In the genomic region with DNA sequence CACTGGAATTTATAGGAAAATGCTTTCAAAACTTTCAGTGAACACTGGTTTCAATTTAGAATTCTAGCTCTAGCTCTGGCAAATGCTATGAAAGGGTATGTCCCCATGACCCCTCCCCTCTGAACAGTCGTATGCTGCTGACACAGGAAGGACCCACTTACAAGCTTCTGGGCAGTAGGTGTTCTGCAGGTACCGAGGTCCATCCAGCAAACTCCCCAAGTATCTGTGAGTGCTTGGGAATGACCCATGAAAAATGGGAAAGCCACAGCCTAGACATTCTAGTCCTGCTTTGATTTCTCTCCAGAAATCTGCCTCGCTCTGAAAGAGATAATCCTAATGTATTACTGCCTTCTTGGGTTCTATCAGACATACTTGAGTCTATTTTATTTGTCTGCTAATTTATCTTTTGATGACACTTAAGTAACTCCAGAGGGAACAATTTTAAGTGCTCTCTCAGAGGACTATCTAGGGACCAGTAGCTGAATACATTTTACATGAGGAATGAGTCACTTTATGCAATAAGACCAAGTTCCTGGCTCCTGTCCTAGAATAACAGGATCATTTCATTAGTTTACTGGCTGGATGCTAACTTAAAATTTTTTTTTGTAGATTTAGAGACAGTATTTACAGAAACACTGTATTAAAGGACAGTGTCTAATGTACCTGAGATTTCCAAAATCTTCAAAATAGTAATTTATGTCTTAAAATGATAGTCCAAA, we compare ENCODE assay signal across 26 mouse cellular contexts. TPM values are rescaled to one million over a fixed set of nuclear protein-coding genes. Genes with fewer than 3 reads are reported as not detected.
DNase-seq lines count a peak whose midpoint lies in the region; ATAC-seq lines count a peak whose summit lies in the region.
"Had no signal": no experiment of that assay in that cellular context is flagged by ENCODE, and none has a peak within 500 bp of the region (broad histone marks: within the 10 kb centered on the region; RNA-seq: fewer than 3 reads in every experiment).

No protein-coding gene starts in this region.

- 54% methylated on average over 3 of the region's 3 CpGs for WGBS in kidney, embryonic 16.5 days
- WGBS in midbrain, embryonic 11.5 days, result 90% methylated on average over 3 of the region's 3 CpGs
- 89% methylated on average over 3 of the region's 3 CpGs for WGBS in midbrain, embryonic 16.5 days

- H3K4me2 ChIP-seq in kidney, embryonic 16.5 days (replicated peaks; ENCODE audit: low read depth, low read length), result no peak overlapping the region
- H3K4me2 ChIP-seq in midbrain, embryonic 11.5 days, result no peak overlapping the region
- no peak overlapping the region for H3K4me2 ChIP-seq in midbrain, embryonic 16.5 days (ENCODE audit: low read length)
- H3K4me2 ChIP-seq: embryonic facial prominence, embryonic 12.5 days; forebrain, embryonic 13.5 days; hindbrain, embryonic 14.5 days; limb, embryonic 12.5 days; liver, embryonic 13.5 days; neural tube, embryonic 13.5 days had no signal

- DNase-seq in kidney, postnatal 14 days, result peak; percentile 37
- peak; percentile 66 for DNase-seq in midbrain, embryonic 11.5 days (ENCODE audit: low spot score, missing footprints)
- peak; percentile 61 for DNase-seq in NIH3T3 (ENCODE audit: low read depth)
- no peak for DNase-seq in layer of hippocampus, adult 8-10 months (ENCODE audit: low spot score in 2 of 2)
- DNase-seq in layer of hippocampus, adult 9-11 months, result no peak
- DNase-seq: adrenal gland, adult 8-10 months; cerebellum, adult 18-20 months; cerebellum, postnatal 14 days; heart, postnatal 4 days; kidney, adult 8-10 months; kidney, postnatal 4 days; liver, embryonic 13.5 days; lung, postnatal 10 days; midbrain, embryonic 14.5 days; thymus, postnatal 25 days had no signal

- H3K36me3 ChIP-seq in kidney, embryonic 16.5 days (ENCODE audit: insufficient read depth, low read length), result no peaks in the 10 kb centered on the region
- no peaks in the 10 kb centered on the region for H3K36me3 ChIP-seq in midbrain, embryonic 11.5 days (ENCODE audit: control insufficient read depth, insufficient read depth, low read length)
- no peaks in the 10 kb centered on the region for H3K36me3 ChIP-seq in midbrain, embryonic 16.5 days (ENCODE audit: control insufficient read depth, insufficient read depth, low read length)
- H3K36me3 ChIP-seq: embryonic facial prominence, embryonic 12.5 days; heart, embryonic 10.5 days; liver, embryonic 13.5 days; neural tube, embryonic 13.5 days had no signal

- no peak overlapping the region for H3K27ac ChIP-seq in kidney, embryonic 16.5 days (ENCODE audit: low read length)
- no peak overlapping the region for H3K27ac ChIP-seq in midbrain, embryonic 11.5 days (ENCODE audit: low read depth, low read length)
- H3K27ac ChIP-seq in midbrain, embryonic 16.5 days (ENCODE audit: low read length), result no peak overlapping the region
- H3K27ac ChIP-seq: embryonic facial prominence, embryonic 12.5 days; forebrain, embryonic 13.5 days; heart, embryonic 10.5 days; hindbrain, embryonic 14.5 days; limb, embryonic 12.5 days; liver, embryonic 13.5 days; neural tube, embryonic 13.5 days had no signal

- H3K27me3 ChIP-seq in kidney, embryonic 16.5 days (ENCODE audit: insufficient read depth, low read length), result no peaks in the 10 kb centered on the region
- H3K27me3 ChIP-seq in midbrain, embryonic 11.5 days (ENCODE audit: control insufficient read depth, insufficient read depth, low read length), result no peaks in the 10 kb centered on the region
- H3K27me3 ChIP-seq in midbrain, embryonic 16.5 days (ENCODE audit: control insufficient read depth, insufficient read depth, low read depth, low read length), result no peaks in the 10 kb centered on the region
- H3K27me3 ChIP-seq: embryonic facial prominence, embryonic 12.5 days; forebrain, embryonic 13.5 days; limb, embryonic 12.5 days; megakaryocyte, embryonic 14.5 days; neural tube, embryonic 13.5 days had no signal

- no peak overlapping the region for H3K4me3 ChIP-seq in kidney, embryonic 16.5 days (ENCODE audit: low read length)
- H3K4me3 ChIP-seq in midbrain, embryonic 11.5 days (ENCODE audit: low read depth, low read length), result no peak overlapping the region
- no peak overlapping the region for H3K4me3 ChIP-seq in midbrain, embryonic 16.5 days (ENCODE audit: low read depth, low read length)
- H3K4me3 ChIP-seq: embryonic facial prominence, embryonic 12.5 days; erythroblast, embryonic 14.5 days; forebrain, embryonic 13.5 days; heart, embryonic 10.5 days; limb, embryonic 12.5 days; liver, embryonic 13.5 days; megakaryocyte, embryonic 14.5 days; neural tube, embryonic 13.5 days had no signal

- H3K9me3 ChIP-seq in kidney, embryonic 16.5 days (ENCODE audit: low read length), result no peaks in the 10 kb centered on the region
- H3K9me3 ChIP-seq in midbrain, embryonic 11.5 days (ENCODE audit: control insufficient read depth, low read length), result no peaks in the 10 kb centered on the region
- H3K9me3 ChIP-seq in midbrain, embryonic 16.5 days (replicated peaks; ENCODE audit: control insufficient read depth, low read length, poor library complexity, severe bottlenecking), result no peaks in the 10 kb centered on the region
- H3K9me3 ChIP-seq: embryonic facial prominence, embryonic 12.5 days; forebrain, embryonic 13.5 days; heart, embryonic 10.5 days; limb, embryonic 12.5 days; liver, embryonic 13.5 days; megakaryocyte, embryonic 14.5 days; neural tube, embryonic 13.5 days had no signal

- no peak for ATAC-seq in kidney, embryonic 16.5 days (ENCODE audit: low FRiP score, low TSS enrichment)
- no peak for ATAC-seq in midbrain, embryonic 11.5 days (ENCODE audit: low FRiP score)
- no peak for ATAC-seq in midbrain, embryonic 16.5 days
- ATAC-seq: forebrain, embryonic 13.5 days; inflammation-experienced regulatory T-cells, adult 6 months had no signal

- H3K9ac ChIP-seq in kidney, embryonic 16.5 days (replicated peaks; ENCODE audit: low read length), result no peak overlapping the region
- no peak overlapping the region for H3K9ac ChIP-seq in midbrain, embryonic 11.5 days (ENCODE audit: low read length)
- H3K9ac ChIP-seq in midbrain, embryonic 16.5 days (ENCODE audit: low read depth, low read length), result no peak overlapping the region
- H3K9ac ChIP-seq: embryonic facial prominence, embryonic 12.5 days; forebrain, embryonic 13.5 days; hindbrain, embryonic 14.5 days; limb, embryonic 12.5 days; liver, embryonic 13.5 days; neural tube, embryonic 13.5 days had no signal

- H3K4me1 ChIP-seq in kidney, embryonic 16.5 days (ENCODE audit: insufficient read depth, low read length), result no peaks in the 10 kb centered on the region
- peaks cover 2% of the 10 kb centered on the region; the same call in 1 of the 2 replicates for H3K4me1 ChIP-seq in midbrain, embryonic 11.5 days (ENCODE audit: control insufficient read depth, insufficient read depth, low read length)
- H3K4me1 ChIP-seq in midbrain, embryonic 16.5 days (ENCODE audit: control insufficient read depth, insufficient read depth, low read length), result peaks cover 15% of the 10 kb centered on the region
- H3K4me1 ChIP-seq: embryonic facial prominence, embryonic 12.5 days had no signal

RNA-seq across cellular contexts. Expression of a gene that starts 6.9 kb away (rescaled TPM):
- 44.7 and 44.9 TPM in 2 replicates for polyA plus RNA-seq in kidney, embryonic 16.5 days (2015; fragmentation: Nextera tagmentation; extraction: Ambion mirVana)
- 58.3 and 66.9 TPM in 2 replicates for polyA plus RNA-seq in midbrain, embryonic 11.5 days (2014; fragmentation: Nextera tagmentation; extraction: Ambion mirVana)
- polyA plus RNA-seq in midbrain, embryonic 16.5 days (2015; fragmentation: Nextera tagmentation; extraction: Ambion mirVana), result 69.0 and 74.4 TPM in 2 replicates
- total RNA-seq in layer of hippocampus, adult 8-10 months (2022), result 10 to 100 TPM; 72.1 to 87.1 (median 83.2) TPM
- polyA plus RNA-seq: inflammation-experienced regulatory T-cells, adult 6 months had no signal

Comparison
In these comparisons a context has a peak if more than half of its experiments do, and no peak if none do; other contexts are left out.
1. DNase-seq: peak in kidney, postnatal 14 days (single experiment), midbrain, embryonic 11.5 days (single experiment) and NIH3T3 (single experiment); none in layer of hippocampus, adult 8-10 months (0 of 2) and layer of hippocampus, adult 9-11 months (single experiment).